Mouse (Mus musculus): ENCODE measurements around the gene Sertad3.

GRCm38 (mm10) chr7:27493022-27493421 is 19.5 kb downstream of the Sertad3 start:
- no peak for TF ChIP-seq POLR2A (IDR thresholded peaks at IDR 0.05; ENCODE audit: insufficient read depth, low read depth, low read length)
- TF ChIP-seq CTCF (IDR thresholded peaks at IDR 0.05; ENCODE audit: insufficient read depth, low read depth, low read length): no peak

All from olfactory bulb, adult 2 months (tissue).